Mouse (Mus musculus) MN1 (cell line): ENCODE data around the gene Tmem256.
A peak's percentile ranks its signal among the peaks of the same experiment; 100 is the strongest.
"Not testable (repeated sequence)": the region's sequence is repeated elsewhere in the genome, so short reads cannot be mapped to it uniquely, and the experiment has no call there.

ENCODE experiments used
- DNase-seq: peaks from one replicate; pipeline ENCODE4 v3.0.0-alpha.2; 2016; ENCODE audit warnings: low spot score

Gene Tmem256

DNA sequence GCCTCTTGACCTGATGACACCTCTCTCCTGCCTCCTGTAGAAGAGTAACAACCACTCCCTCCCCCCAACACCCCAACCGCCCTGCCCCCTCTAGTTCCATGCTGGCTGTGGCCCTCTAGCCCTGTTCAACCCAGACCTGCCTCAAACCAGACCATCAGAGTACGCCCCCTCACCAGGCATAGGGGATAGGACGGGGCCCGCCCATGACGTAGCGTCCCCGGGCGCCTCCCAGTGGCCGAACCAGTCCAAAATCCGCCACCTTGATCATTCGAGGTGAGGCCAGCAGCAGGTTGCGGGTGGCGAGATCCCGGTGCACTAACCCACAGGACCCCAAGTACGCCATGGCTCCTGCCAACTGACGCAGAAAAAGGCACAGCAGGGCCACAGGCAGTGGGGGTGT is 17.0 kb downstream of the Tmem256 start:
- no peak for DNase-seq

DNA sequence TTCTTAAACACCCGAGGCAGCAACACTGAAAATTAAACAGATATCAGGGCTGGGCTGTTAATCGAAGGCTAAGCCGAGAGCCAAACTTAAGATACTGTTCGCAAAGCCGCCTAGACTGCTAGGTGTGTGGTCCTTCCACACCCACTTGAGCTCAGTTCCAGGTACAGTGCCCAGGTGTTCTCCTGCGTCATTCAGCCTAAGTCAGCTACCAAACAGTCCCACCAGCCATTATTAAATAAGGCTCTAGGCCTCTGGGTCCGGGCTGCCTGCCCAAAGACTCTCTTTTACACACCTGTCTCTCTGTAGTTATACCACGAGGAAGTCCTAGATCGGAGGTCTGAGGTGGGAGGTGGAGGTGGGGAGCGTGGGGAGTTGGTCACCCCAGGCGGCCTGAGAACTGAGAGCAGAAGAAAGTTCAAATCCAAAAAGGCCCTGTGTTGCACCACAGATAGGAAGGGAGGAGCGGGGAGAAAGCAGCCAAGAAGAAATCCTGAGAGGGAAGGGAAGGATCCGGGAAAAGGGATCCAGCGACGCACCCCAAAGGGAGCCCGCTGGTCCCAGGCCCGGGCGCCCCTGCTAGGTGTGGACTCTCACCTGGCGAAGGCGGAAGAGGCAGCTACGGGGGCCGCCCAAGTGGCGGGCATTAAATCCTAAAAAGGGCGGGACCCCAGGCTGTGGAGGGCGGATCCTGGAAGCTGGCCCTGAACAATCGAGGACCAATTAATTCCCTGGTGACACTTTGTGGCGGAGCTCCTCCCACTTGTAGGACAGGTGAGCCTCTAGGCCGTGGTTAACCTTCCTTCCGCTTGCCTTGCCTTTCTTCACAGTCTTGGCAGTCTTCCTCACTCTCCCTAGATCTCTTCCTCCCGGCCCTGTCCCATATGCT is 20.0 kb downstream of the Tmem256 start, which contains the start of gene Tnk1:
Gene Tnk1 (minus strand): TSS at position 618 of the 886 bp plus-strand sequence.
- DNase-seq = no peak

GRCm38 (mm10) chr11:69863729-69864128 is 25.4 kb downstream of the Tmem256 start:
- DNase-seq = not testable (repeated sequence)

DNA sequence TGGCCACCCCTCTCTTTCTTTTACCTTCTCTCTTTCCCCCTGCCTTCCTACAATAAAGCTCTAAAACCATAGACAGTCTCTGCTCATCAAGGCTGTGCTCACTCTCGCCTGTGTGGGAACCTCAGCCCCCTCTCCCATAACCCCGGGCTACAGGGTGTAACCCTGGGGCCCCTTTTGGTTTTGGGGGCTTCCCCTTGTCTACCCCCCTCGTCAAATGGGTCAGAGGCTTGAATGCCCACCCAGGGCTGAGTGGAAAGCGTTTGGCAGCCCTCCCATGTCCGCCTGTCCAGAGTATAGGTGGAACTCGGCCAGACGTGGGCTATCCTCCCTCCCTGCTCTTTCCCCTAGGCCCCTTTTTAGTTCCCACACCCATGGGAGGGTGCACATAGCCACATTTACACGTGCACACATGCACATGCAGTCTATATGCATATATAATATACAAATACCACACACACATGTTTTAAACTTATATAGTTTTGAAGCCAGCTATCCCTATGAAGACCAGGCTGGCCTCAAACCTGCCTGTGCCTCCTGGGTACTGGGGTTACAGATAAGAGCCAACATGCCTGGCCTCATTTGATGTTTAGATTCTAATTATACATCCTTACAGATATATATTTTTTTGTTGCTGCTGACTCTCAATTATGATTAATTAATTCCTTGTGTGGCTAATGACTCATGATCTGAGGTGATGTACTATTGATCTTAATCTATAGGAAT is 26.0 kb downstream of the Tmem256 start:
- no peak for DNase-seq

GRCm38 (mm10) chr11:69865561-69865960 is 27.2 kb downstream of the Tmem256 start:
- no peak for DNase-seq

DNA sequence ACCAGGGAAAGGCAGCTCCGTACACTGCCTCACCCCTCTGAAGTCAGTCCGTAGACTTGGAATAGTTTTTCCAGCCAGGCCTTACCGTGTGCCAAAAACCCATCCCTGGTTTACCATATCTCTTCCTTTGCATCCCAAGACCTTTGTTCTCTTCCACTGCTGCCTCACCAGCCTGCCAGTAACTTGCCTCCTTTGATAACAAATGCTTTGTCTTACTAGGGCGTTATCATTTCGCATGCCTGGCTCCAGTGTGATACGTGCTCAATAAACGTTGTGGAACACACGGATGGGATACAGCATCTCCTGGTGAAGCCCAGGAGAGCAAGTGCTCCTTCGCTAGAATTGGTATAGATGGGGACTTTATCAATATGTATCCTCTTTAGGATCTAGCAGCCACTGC is 29.0 kb downstream of the Tmem256 start:
- DNase-seq = no peak

DNA sequence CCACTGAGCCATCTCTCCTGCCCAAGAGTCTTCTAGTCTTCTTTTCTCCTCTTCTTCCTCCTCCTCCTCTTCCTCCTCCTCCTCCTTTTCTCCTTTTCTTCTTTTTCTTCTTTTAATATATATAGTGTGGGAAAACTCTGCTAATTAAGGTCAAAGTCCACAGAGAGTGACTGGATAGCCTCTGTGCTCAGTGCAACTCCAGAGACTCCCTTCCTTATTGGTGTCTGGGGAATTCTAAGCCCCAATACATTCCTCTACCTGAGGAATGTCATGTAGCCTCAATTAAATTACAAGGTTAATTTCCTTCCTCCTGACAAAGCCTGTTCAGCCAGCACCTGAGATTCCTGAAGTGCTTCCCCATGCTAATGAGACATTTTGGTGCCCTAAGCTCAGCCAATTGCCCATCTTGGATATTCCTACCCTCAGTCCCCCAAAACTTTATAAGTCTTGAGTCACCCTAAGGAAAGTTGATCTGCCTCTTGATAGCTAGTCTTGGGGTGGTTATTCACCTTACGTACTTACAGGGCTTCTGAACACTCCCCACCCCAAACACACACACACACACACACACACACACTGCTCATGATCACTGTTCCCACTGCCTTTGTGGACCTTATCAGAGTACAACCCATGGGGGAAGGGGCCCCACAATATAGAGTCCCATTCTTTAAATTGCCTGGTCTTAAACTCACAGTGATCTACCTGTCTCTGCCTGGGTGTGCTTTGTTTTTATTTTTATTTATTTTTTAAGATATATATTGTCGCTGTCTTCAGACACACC is 32.2 kb downstream of the Tmem256 start:
- DNase-seq = no peak

- no peak for DNase-seq
Observed at GRCm38 (mm10) chr11:69871822-69872221, 33.5 kb downstream of the Tmem256 start.

DNA sequence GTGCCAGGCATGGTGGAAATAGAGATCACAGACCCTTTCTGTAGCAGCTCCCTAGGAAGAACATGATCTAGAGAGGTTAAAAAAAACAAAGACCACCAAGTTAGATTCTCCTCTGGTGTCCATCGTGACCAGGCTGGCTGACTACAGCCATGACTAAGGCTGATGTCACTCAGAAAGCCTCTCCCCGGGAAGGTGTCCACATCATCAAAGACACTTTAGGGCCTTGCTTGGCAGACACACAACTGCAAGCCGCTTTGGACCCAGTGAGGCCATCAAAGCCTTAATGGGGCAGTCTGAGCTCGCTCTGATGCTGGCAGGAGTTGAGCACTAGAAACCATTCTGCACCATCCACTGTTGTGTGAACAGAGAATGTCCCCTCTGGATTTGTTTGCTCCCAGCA is 34.1 kb downstream of the Tmem256 start:
- no peak for DNase-seq

DNA sequence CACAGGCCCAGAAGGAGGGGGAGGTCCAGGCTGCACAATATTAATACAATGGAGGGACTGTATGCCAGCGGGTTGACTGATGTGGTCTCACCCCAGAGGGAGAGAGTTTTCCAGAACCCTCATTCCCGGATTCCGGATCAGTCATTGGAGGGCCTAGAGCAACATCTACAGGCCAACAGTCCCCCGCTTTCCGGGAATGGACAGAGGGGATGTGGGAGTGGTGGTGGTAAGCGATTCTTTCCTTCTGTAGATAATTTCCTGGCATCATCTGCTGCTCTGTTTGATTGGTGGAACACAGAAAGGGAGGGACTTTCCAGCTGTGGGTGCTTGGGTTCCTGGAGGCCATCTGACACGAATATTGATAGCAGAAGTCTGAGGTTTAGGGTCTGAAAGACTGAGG is 37.9 kb downstream of the Tmem256 start:
- DNase-seq = peak; percentile 41

DNA sequence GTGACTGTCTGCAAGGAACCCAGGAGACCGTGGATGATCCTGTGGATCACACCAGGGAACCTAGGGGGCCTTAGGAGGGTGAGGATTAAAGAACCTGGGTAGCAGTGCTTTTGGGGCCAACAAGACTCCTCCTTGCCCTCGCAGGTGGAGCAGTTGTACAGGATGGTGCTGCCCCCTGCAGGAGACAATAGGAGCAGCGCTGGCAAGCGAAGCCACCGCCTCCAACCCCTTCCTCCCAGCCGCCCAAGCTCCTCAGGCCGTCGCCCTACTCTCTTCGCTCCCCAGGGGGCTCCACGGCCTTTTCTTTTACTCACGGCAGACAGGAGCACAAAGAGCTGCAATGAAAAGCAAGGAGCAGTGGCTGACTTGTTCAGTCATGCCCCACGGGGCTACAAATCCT is 38.6 kb downstream of the Tmem256 start:
- peak; percentile 88 for DNase-seq

GRCm38 (mm10) chr11:69877878-69878277 is 39.6 kb downstream of the Tmem256 start, which contains the start of gene Tmem95:
Gene Tmem95 (minus strand): TSS chr11:69878018.
- no peak for DNase-seq

- DNase-seq = peak; percentile 42
Observed at GRCm38 (mm10) chr11:69878399-69878798, 40.1 kb downstream of the Tmem256 start.

- DNase-seq = no peak
Observed at GRCm38 (mm10) chr11:69878952-69879351, 40.6 kb downstream of the Tmem256 start.

DNA sequence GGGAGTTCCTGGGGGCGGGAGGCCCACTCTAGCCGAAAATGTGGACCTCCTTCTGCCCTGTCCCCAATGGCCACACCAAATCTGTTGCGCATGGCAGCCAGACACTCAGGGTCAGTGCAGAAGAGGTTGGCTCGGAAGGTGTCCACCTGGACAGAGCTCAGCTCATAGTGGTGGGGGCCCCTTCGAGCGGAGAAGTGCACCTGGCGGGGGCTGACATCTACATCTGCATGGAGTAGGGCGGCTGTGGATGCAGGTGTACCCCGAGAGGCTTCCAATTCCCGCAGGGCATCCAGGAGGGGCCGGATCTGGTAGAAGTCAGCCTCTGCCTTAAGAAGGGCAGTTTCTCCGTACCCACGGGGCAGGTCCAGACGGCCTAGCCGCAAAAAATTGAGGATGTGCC is 41.4 kb downstream of the Tmem256 start:
- no peak for DNase-seq

GRCm38 (mm10) chr11:69880506-69880852 is 42.2 kb downstream of the Tmem256 start:
- peak; percentile 87 for DNase-seq

- DNase-seq = peak; percentile 87
Observed at GRCm38 (mm10) chr11:69880853-69881603, 42.7 kb downstream of the Tmem256 start, which contains the start of gene Kctd11. Gene Kctd11 (minus strand): TSS chr11:69881406.

DNA sequence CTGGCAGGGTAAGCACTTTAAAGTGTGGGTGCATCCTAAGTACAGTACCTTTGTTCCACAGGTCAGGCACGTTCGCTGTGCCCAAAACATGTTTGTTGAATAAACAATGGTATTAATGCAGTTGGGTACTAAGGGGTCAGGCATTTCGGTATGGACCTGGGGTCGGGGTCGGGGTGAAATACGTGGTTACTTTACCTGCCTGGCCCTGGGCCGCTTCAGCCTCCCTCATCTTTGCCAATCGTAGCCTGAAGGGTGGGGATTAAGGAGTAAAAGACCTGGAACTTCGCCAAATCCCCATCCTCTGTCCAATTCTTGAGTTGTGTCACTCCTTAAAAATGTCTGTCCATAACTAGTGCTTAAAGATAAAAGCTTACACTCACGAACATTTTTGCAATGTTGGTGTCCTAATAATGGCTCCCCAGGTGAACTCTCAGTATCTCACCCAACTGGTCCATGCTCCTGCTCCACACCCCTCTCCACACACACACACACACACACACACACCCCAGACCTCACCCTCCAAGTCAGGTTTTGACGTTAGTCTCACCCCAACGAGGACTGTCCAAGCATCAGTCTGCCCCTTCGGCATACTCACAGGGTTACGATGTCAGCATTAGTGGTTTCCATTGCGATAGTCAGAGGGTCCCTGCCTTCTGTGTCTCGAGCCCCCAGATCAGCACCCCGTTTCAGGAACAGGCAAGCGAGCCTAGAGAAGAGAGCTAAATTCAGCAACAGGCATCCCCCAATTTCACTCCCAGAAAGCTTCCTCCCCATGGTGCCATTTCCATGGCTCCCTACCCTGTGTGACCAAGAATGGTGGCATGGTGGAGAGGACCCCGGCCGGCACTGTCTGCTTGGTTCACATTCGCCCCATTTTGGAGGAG is 43.7 kb downstream of the Tmem256 start:
- DNase-seq = no peak

DNA sequence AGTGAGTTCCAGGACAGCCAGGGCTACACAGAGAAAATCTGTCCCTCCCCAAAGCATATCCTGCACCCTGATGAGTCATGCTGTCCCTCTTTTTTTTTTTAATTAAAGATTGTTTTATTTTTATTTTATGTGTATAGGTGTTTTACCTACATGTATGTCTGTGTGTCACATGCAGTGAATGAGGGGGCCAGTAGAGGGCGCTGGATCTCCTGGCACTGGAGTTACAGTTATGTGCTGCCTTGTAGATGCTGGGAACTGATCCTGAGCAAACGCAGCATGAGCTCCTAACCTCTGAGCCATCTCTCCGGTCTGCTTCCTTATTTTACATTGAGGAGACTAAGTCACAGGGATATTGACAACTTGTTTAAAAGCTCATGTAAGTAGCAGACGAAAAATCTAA is 44.8 kb downstream of the Tmem256 start:
- no peak for DNase-seq

DNA sequence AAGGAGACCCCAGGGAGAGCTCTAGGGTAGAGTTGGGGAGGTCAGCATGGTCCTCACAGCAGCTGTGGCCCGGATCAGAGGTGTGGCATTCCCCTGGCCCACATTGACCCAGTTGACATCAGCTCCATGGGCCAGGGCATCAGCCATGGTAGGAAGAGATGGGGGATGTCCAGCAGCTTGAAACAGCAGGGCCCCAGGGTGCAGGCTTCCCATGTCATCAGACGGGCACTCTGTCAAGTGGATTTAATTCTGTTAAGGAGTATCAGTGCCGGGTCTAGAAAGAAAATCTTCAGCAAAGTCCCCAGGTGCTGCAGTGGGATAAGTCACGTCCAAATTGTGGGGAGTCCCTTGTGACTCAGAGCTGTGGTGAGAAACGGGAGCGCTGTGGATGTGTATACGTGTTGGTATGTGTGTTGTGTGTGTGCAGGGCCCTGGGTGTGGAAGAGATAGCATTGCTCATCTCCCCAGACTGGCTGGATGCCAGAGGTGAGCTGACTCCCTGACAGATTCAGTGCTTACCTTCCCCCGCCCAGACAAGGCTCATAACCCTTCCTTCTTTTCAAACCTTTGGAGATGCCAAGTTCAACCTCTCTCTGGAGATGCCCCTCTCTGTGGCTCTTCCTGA is 45.3 kb downstream of the Tmem256 start:
- DNase-seq = no peak
